ENCODE assay signal across 8 mouse cellular contexts in genomic region chr7:16924037-16924834, GRCm38 (mm10). TPM values are rescaled to one million over a fixed set of nuclear protein-coding genes. Genes with fewer than 3 reads are reported as not detected.
DNase-seq lines count a peak whose midpoint lies in the region; ATAC-seq lines count a peak whose summit lies in the region.

TSS of gene Calm3 (minus strand) at chr7:16924114.

- peak; percentile 100 for DNase-seq in adrenal gland, adult (ENCODE audit: inconsistent age in 2 of 2, low spot score in 1 of 2)
- DNase-seq in embryo, embryonic 10.5 days (ENCODE audit: low spot score) = peak; percentile 100
- DNase-seq in gastrocnemius, postnatal 14 days = peak; percentile 99
- DNase-seq in left cerebral cortex, postnatal 10 days (ENCODE audit: extremely low spot score in 1 of 2, low spot score in 2 of 2) = peak; percentile 99 to 100
- peak; percentile 100 for DNase-seq in right cerebral cortex, postnatal 25 days
- DNase-seq in urinary bladder, postnatal 4 days (ENCODE audit: low spot score in 2 of 2) = peak; percentile 99 to 100

- intact Hi-C loops in gastrocnemius, postnatal 14 days (cut with DNase I; ENCODE audit: low total_unique reads) = no loop called here
- intact Hi-C loops in left cerebral cortex, postnatal 10 days (cut with DNase I) = no loop called here

- peak; percentile 87 for ATAC-seq in inflammation-experienced regulatory T-cells, adult 6 months
- ATAC-seq in megakaryocyte-erythroid progenitor cell, adult 5-6 weeks (replicated peaks; ENCODE audit: low FRiP score, low TSS enrichment, poor library complexity, severe bottlenecking) = peak; percentile 80

RNA-seq across cellular contexts. Expression of gene Calm3, which starts in this region (rescaled TPM):
- total RNA-seq in gastrocnemius, postnatal 14 days (2021) = 100 to 1,000 TPM; 247 to 276 TPM
- polyA plus RNA-seq in inflammation-experienced regulatory T-cells, adult 6 months (2017; shearing (Covaris generic)) = 100 to 1,000 TPM in 2 of 3 experiments, 10 to 100 TPM in 1; 51.8 to 255 (median 105) TPM
- total RNA-seq in left cerebral cortex, postnatal 10 days (2021) = 1,000 to 10,000 TPM; 2,071 to 2,081 TPM
- 291 and 377 TPM in 2 replicates for total RNA-seq in megakaryocyte-erythroid progenitor cell, adult 5-6 weeks (2014; fragmentation: Nextera tagmentation)
- total RNA-seq in megakaryocyte-erythroid progenitor cell, adult 5-6 weeks (2017) = 512 and 515 TPM in 2 replicates

Comparison
In these comparisons a context has a peak if more than half of its experiments do, and no peak if none do; other contexts are left out.
1. Peak in every context shown above with its lines: DNase-seq and ATAC-seq.
2. RNA of gene Calm3 (total RNA-seq): 2,071 to 2,081 TPM in left cerebral cortex, postnatal 10 days; 291 to 515 TPM in megakaryocyte-erythroid progenitor cell, adult 5-6 weeks and 247 to 276 TPM in gastrocnemius, postnatal 14 days; every median in the first group is over 4 times any median in the second.